Mouse (Mus musculus) bone marrow macrophage, adult 2 months (primary cell): ENCODE data around the gene Myl6b. TPM values are rescaled to one million over a fixed set of nuclear protein-coding genes. Genes with fewer than 3 reads are reported as not detected.
A peak's percentile ranks its signal among the peaks of the same experiment; 100 is the strongest.

Experiments used
- H3K27ac ChIP-seq: 2 replicates; pipeline ENCODE4 v1.5.1; 2012; ENCODE audit warnings: low read depth, low read length; ENCODE audit not compliant: insufficient read depth
- H3K4me1 ChIP-seq: 2 replicates; pipeline ENCODE4 v1.6.1; 2012; ENCODE audit warnings: low read length; ENCODE audit not compliant: control insufficient read depth, insufficient read depth
- H3K4me3 ChIP-seq: 2 replicates; pipeline ENCODE4 v1.5.1; 2012; ENCODE audit warnings: mild to moderate bottlenecking, low read length, moderate library complexity; ENCODE audit not compliant: insufficient read depth
- CTCF ChIP-seq: IDR thresholded peaks from 2 replicates; pipeline ENCODE4 v1.5.1; 2012; ENCODE audit warnings: low read depth, mild to moderate bottlenecking, low read length, moderate library complexity
- POLR2A ChIP-seq: IDR thresholded peaks from 2 replicates; pipeline ENCODE4 v1.6.1; 2012; ENCODE audit warnings: mild to moderate bottlenecking, low read depth, low read length, borderline replicate concordance
- polyA plus RNA-seq: library from polyadenylated mRNA; stranded (reverse); fragments of >200 nt; gene quantifications from 2 replicates; pipeline ENCODE4 v1.2.4, GENCODE M21; 2012; ENCODE audit not compliant: missing spikeins, insufficient read depth, insufficient read length

The Myl6b gene
- 2.5 and 3.9 TPM in 2 replicates for polyA plus RNA-seq

DNA sequence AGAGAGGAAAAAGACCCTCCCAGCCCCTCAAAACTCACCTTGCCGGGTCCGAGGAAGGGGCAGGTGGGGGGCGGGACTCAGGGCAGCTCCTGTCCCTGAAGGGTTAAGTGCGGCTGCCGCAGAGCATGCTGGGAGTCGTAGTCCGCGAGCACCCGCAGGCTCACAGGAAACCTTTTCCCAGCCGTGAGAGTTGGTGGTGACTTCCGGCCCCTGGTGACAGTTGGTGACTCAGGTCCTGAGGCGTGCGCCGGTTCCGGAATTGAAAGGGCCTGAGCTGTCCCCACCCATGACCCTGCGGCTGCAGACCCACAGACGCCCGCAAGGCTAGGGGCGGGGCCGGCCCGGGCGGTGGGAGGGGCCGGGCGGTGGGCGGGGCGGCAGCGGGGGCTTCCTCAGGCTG, at the start of gene Myl6b:
TSS of gene Myl6b (minus strand) at position 96 of the 400 bp plus-strand sequence.
- H3K4me1 ChIP-seq = peaks cover 21% of the 10 kb centered on the region
- TF ChIP-seq CTCF = no peak
- TF ChIP-seq POLR2A = no peak
- H3K4me3 ChIP-seq = peak within 1 kb of the TSS; percentile 61
- peak within 1 kb of the TSS; percentile 79 for H3K27ac ChIP-seq

DNA sequence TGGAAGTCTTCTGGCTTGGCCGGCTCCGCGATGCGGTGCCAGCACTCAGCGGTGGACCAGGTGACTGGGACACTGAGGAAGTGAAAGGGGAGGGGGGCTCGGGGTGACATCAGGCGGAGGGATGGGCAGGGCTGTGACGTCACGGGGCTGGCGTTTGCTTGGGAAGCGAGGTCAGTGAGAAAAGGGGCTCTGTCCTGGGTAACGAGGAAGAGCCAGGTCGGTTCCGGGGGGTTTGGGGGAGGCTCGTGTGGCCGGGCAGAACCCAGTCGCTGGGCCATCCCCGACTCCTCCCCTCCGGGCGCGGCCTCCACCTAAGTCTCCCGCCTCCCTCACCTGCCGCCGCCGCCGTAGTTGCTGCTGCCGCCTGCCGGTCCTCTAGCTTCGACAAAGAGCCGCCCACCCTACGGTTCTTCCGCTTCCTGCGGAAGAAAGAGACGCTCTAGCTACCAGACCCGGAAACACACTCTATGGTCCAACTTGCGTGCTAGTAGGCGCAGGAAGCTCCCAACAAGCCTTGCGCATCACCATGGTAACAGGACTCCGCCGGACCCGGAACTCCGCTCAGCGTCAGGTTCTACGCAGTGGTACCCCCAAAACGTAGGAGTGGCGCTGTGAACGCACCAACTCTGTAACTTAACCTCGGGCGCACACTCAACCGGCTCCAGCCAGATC, 49.0 kb upstream of the Myl6b start, which contains the start of gene Zc3h10:
TSS of gene Zc3h10 (minus strand) at position 414 of the 672 bp plus-strand sequence.
- peak within 1 kb of the TSS; percentile 88 for H3K4me3 ChIP-seq
- no peak for TF ChIP-seq CTCF
- peak; percentile 7; the same call in 1 of the 2 replicates for TF ChIP-seq POLR2A
- H3K4me1 ChIP-seq = peaks cover 10% of the 10 kb centered on the region
- peak within 1 kb of the TSS; percentile 90 for H3K27ac ChIP-seq

DNA sequence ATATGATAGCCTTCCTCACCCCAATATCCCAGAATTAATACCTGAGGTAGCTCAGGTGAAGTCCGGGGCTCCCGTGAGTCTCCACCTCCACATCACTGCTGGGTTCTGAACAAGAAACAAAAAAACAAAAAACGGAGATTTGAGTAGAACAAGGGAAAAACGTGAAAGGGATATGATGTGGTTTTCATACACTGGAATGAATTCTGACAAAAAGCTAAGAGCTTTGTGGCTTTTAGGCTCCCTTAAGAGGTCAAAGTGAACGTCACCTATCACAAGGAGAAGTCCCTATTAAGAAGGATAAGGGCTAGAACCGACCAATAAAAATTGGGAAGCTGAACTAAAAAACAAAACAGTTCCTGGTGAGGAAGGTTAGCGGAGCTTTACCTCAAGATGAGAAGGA, 48.3 kb upstream of the Myl6b start:
- Histone ChIP-seq H3K4me1 (peaks cover 10% of the 10 kb centered on the region), H3K27ac (peak overlapping the region; percentile 74), H3K4me3 (peak overlapping the region; percentile 88)
- TF ChIP-seq CTCF (no peak), POLR2A (no peak)

DNA sequence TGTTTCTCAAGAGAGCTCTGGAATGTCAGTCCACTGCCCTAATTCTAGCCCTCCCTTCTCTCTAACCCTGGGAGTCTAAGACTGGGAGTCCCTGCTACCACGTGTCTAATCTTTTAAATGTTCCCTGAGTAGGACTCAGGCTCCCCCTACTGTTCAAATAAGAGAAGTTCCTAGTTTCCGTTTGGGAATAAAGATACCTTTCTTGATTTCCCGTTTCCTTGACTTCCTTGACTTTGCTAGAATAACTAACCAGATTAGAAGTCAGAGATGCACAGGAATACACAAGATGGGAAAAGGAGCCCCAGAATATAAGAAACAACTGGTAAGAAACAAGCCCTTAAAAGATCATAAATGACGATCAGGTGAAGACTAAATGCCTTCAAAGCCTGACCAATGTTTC, 47.9 kb upstream of the Myl6b start:
- H3K4me1 ChIP-seq = peaks cover 10% of the 10 kb centered on the region
- TF ChIP-seq CTCF (no peak), POLR2A (no peak)
- peak overlapping the region; percentile 74 for H3K27ac ChIP-seq
- peak overlapping the region; percentile 88 for H3K4me3 ChIP-seq

DNA sequence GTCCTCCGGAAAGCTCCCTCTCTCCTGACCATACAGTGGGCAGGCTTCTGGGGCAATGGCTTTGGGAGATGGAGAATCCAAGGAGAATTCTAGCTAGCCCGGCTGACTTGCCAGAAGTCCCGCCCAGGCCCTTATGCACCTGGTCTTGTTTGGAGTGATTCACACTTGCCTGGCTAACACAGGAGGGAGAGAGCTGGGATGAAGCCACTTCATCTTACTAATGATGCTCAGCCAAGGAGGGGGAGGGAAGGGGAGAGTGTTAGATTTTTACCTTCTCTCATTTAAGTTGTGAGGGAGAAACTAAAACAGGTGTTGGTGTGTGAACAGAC, 47.0 kb upstream of the Myl6b start:
- Histone ChIP-seq H3K4me3 (no peak overlapping the region), H3K4me1 (peaks cover 10% of the 10 kb centered on the region), H3K27ac (no peak overlapping the region)
- TF ChIP-seq POLR2A = no peak
- TF ChIP-seq CTCF = no peak

DNA sequence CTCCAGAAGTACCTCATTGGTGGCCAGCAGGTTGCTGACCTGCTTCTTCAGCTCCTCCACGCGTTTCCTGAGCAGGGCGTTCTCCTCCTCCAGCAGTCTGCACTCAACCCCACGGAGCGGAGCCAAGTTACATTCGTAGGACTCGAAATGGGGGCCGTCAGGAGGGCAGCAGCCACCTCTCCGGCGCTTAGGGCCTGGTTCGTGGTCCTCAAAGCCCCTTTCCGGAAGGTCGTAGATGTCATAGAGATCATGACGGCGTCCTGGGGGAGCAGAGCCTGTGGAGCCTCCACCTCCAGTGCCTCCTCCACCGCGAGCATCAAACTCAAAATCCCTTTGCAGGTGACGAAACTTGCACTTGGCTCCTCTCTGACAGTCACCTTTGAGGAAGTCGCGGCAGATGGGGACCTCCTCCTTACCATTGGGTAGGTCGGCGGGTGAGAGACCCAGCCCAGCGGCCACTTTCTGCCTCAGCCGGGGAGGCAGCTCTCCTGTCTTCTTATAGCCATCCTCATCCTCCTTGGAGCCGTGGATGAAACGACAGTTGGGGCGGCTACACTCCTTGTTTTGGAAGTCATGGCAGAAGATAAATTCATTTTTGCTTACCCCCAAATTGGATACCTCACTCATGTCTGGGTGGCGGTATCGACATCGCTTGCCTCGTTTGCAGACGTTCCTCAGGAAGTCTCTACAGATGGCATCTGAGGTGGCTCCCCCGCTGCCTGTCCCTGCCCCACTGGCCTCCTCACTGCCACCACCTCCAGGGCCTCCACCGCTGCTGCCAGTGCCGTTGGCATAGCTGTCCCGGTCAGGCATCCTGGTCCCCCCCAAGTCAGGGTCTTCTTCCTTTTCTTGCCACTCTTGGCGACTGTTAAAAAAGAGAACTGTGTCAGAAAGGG, 46.4 kb upstream of the Myl6b start:
- no peak overlapping the region for H3K4me3 ChIP-seq
- H3K27ac ChIP-seq = no peak overlapping the region
- no peak for TF ChIP-seq POLR2A
- TF ChIP-seq CTCF = no peak
- peaks cover 10% of the 10 kb centered on the region for H3K4me1 ChIP-seq

DNA sequence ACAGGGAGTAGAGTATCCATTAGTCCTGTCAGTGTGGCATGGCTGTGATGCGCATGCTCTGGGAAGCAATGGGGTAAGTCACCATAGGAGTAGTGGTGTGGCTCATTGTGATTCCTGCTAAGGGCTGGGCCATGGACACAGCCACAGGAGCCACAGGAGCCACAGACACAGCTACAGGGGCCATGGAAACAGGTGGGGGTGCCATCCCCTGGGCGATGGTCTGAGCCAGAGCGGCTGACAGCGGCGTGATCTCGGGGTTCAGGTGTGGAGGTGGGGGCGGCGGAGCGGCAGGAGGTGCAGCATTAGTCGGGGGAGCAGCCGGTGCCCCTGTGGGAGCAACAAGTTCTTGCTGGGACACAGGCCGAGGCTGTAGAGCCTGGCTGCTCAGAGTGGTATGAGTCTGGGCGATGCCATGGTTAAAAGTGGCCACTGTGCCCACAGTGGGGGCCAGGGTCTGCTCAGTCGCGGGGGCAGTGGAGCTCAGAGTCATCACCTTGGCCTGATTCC, 45.7 kb upstream of the Myl6b start:
- no peak overlapping the region for H3K4me3 ChIP-seq
- H3K4me1 ChIP-seq = peaks cover 6% of the 10 kb centered on the region
- no peak for TF ChIP-seq CTCF
- no peak for TF ChIP-seq POLR2A
- H3K27ac ChIP-seq = no peak overlapping the region

DNA sequence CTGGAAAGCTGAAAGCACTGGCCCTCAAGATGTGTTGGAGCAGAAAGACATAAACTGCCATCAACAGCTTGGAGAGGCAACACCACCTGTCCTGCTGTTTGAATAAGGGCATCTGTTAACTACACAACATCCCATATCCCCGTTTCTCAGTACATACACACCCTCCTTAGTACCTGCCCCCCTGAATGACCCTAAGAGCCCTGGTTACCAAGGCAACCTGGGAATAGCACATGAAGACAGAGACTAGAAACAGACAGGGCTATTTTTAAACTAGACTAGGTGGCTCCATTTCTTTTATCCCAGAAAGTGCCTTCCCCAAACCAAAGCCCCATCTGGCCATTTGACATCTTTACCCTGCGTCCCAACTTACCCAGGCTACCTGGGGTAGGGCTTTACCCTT, 44.6 kb upstream of the Myl6b start:
- TF ChIP-seq POLR2A (no peak), CTCF (no peak)
- Histone ChIP-seq H3K4me3 (no peak overlapping the region), H3K4me1 (peaks cover 8% of the 10 kb centered on the region), H3K27ac (no peak overlapping the region)

DNA sequence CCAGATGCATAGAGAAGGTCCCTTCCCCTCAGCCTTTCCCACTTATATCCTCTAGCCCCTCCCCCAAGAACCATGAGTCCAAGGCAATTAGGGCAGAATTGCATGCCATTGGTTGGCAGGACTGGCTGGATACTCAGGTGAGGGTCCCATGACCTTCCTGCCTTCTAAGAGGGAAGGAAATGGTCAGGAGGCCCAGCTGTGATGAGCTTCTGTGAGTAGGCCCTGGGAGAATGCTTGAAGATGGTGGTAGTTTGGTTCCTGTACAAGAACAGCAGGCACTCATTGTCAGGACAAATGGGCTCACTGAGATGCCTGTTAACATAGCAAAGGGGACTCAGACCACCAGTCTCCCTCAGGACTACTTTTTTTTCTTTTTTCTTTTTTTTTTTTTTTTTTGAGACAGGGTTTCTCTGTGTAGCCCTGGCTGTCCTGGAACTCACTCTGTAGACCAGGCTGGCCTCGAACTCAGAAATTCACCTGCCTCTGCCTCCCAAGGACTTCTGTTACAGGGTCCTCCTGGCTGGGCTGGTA, 39.9 kb upstream of the Myl6b start:
- no peak overlapping the region for H3K4me3 ChIP-seq
- no peak for TF ChIP-seq POLR2A
- no peak for TF ChIP-seq CTCF
- H3K4me1 ChIP-seq = peaks cover 12% of the 10 kb centered on the region
- no peak overlapping the region for H3K27ac ChIP-seq
